Mouse (Mus musculus): ENCODE measurements around the gene Sdc4. TPM values are rescaled to one million over a fixed set of nuclear protein-coding genes. Genes with fewer than 3 reads are reported as not detected.

The Sdc4 gene
- total and polyA plus RNA-seq, 3 experiments: not detected

DNA sequence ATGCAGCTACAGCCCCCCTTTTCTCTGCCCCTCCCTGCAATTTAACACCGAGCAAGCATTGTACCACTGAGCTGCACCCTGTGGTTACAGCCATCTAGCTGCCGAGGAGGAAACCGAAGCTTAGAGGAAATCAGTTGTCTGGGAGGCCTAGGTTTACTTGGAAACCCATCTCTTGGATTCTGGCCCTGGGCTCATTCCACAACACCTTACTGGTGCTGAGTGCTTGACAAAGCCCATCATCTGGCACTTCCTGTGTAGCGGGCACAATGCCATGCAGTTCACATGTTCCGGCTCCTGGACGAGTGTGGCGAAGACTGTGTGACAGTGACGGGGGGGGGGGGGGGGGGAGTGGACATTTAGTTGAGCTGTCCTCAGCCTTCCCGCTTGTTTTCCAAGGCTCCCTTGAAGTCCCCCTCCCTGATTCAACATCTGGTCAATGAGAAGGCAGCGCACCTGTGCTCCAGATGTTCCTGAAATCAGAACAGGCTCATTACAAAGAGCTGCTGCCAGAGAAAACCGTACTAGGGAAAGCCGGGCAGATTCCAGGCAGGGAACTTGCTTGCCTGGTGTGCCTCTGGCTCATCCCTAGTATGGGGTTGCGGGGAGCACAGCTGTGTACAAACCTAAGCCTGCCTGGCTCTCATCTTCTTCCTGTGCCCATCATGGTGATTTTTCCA, 8.5 kb upstream of the Sdc4 start:
- Histone ChIP-seq H3K9ac (ENCODE audit: control insufficient read depth, low read depth, low read length, poor library complexity, severe bottlenecking) (no peak overlapping the region), H3K27me3 (ENCODE audit: control insufficient read depth in 1 of 2, insufficient read depth in 2 of 2, low read length in 2 of 2) (peaks cover 30 to 34% of the 10 kb centered on the region in 2 experiments), H3K36me3 (ENCODE audit: control insufficient read depth in 1 of 2, insufficient read depth in 2 of 2, low read length in 2 of 2) (no peaks in the 10 kb centered on the region), H3K27ac (ENCODE audit: control insufficient read depth, low read depth, low read length) (no peak overlapping the region), H3K79me2 (ENCODE audit: control insufficient read depth, insufficient read depth, low read length, poor library complexity) (no peaks in the 10 kb centered on the region), H3K4me3 (ENCODE audit: control insufficient read depth in 1 of 2, insufficient read depth in 1 of 2, low read depth in 2 of 2, low read length in 2 of 2) (no peak overlapping the region), H3K9me3 (replicated peaks; ENCODE audit: insufficient read depth, low read length) (no peaks in the 10 kb centered on the region), H3K4me1 (ENCODE audit: control insufficient read depth in 1 of 2, insufficient read depth in 2 of 2, low read length in 2 of 2) (no peaks in the 10 kb centered on the region)
- DNase-seq (ENCODE audit: low read depth, low spot score): no peak
- no peak for TF ChIP-seq KAT2A (conservative IDR thresholded peaks at IDR 0.05; ENCODE audit: low read depth, low read length)
- TF ChIP-seq USF2 (IDR thresholded peaks at IDR 0.05; ENCODE audit: borderline replicate concordance in 1 of 2, insufficient read depth in 1 of 2, low read depth in 1 of 2, low read length in 2 of 2): no peak
- TF ChIP-seq MYC (IDR thresholded peaks at IDR 0.05; ENCODE audit: low read depth, low read length): no peak
- TF ChIP-seq BHLHE40 (IDR thresholded peaks at IDR 0.05; ENCODE audit: borderline replicate concordance, low read depth, low read length): no peak
- no peak for TF ChIP-seq JUND (IDR thresholded peaks at IDR 0.05; ENCODE audit: low read depth, low read length)
- no peak for TF ChIP-seq POLR2A (IDR thresholded peaks at IDR 0.05; ENCODE audit: control insufficient read depth in 1 of 2, insufficient read depth in 1 of 2, low read depth in 1 of 2, low read length in 2 of 2, poor library complexity in 1 of 2)
- TF ChIP-seq CHD2 (IDR thresholded peaks at IDR 0.05; ENCODE audit: low read length): no peak
- no peak for TF ChIP-seq TBP (IDR thresholded peaks at IDR 0.05; ENCODE audit: low read depth, low read length)
- TF ChIP-seq ELF1 (IDR thresholded peaks at IDR 0.05; ENCODE audit: low read depth, low read length): no peak
- no peak for TF ChIP-seq CHD1 (IDR thresholded peaks at IDR 0.05; ENCODE audit: low read depth, low read length)
- no peak for TF ChIP-seq USF1 (IDR thresholded peaks at IDR 0.05; ENCODE audit: low read depth, low read length)

DNA sequence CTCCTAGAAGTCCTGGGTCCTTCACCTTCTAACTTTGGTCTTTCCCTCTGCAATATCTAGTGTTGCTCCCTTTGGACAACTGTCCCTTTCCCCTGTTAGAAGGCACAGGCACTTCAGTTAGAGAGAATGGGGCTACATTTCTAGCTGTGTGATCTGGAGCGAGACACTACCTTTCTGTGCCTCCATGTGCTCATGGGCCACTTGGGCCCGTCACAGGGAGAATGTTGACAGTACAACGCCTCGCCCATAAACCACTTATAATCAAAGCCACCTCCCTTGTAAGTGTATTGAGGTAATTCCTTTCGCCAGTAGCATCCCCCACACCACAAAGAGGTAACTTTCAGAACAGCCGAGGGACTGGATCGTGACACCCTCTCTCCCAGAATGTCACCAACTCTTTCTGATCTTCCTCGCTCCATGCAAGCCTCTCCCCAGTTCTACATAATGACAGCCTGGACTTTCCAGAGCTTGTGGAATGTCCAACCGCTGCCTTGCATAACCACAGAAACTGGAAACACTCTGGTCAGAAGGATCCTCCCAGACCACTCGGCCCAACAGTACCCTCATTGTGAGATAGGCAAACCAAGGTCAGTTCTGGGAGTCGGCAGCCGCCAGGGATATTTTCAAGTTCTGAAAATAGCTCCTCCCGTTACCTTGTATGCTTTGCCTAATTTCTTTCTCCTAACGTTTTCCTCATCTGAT, 5.8 kb upstream of the Sdc4 start:
- DNase-seq (ENCODE audit: low read depth, low spot score): no peak
- Histone ChIP-seq H3K27ac (ENCODE audit: control insufficient read depth, low read depth, low read length) (no peak overlapping the region), H3K9ac (ENCODE audit: control insufficient read depth, low read depth, low read length, poor library complexity, severe bottlenecking) (no peak overlapping the region), H3K9me3 (replicated peaks; ENCODE audit: insufficient read depth, low read length) (no peaks in the 10 kb centered on the region), H3K79me2 (ENCODE audit: control insufficient read depth, insufficient read depth, low read length, poor library complexity) (no peaks in the 10 kb centered on the region), H3K27me3 (ENCODE audit: control insufficient read depth in 1 of 2, insufficient read depth in 2 of 2, low read length in 2 of 2) (peaks cover 28 to 43% of the 10 kb centered on the region in 2 experiments), H3K4me1 (ENCODE audit: control insufficient read depth in 1 of 2, insufficient read depth in 2 of 2, low read length in 2 of 2) (no peaks in the 10 kb centered on the region), H3K4me3 (ENCODE audit: control insufficient read depth in 1 of 2, insufficient read depth in 1 of 2, low read depth in 2 of 2, low read length in 2 of 2) (no peak overlapping the region), H3K36me3 (ENCODE audit: control insufficient read depth in 1 of 2, insufficient read depth in 2 of 2, low read length in 2 of 2) (no peaks in the 10 kb centered on the region)
- TF ChIP-seq MAFK (IDR thresholded peaks at IDR 0.05; ENCODE audit: borderline replicate concordance, low read depth, low read length): no peak
- TF ChIP-seq ZMIZ1 (IDR thresholded peaks at IDR 0.05; ENCODE audit: low read depth, low read length): no peak
- TF ChIP-seq RAD21 (IDR thresholded peaks at IDR 0.05; ENCODE audit: low read depth, low read length): no peak

Data from MEL (cell line).